8 mouse cellular contexts compared by ENCODE assay signal in genomic region chr1:39575778-39576375, GRCm38 (mm10). TPM values are rescaled to one million over a fixed set of nuclear protein-coding genes. Genes with fewer than 3 reads are reported as not detected.
DNase-seq lines count a peak whose midpoint lies in the region; ATAC-seq and TF ChIP-seq lines count a peak whose summit lies in the region.

No protein-coding gene starts in this region.

- no peak overlapping the region for H3K27ac ChIP-seq in spleen, adult 2 months (ENCODE audit: insufficient read depth, low read length)
- H3K27ac ChIP-seq in embryonic facial prominence, embryonic 11.5 days (replicated peaks; ENCODE audit: low read depth, low read length) = no peak overlapping the region
- H3K27ac ChIP-seq in intestine, embryonic 16.5 days (ENCODE audit: low read length) = no peak overlapping the region
- H3K27ac ChIP-seq in neural tube, embryonic 14.5 days (ENCODE audit: low read depth, low read length) = no peak overlapping the region; the same call in 1 of the 2 replicates

- no peaks in the 10 kb centered on the region for H3K36me3 ChIP-seq in spleen, adult 2 months (ENCODE audit: control insufficient read depth, insufficient read depth, low read length)
- no peaks in the 10 kb centered on the region for H3K36me3 ChIP-seq in embryonic facial prominence, embryonic 11.5 days (replicated peaks; ENCODE audit: control insufficient read depth, insufficient read depth, low read depth, low read length)
- H3K36me3 ChIP-seq in intestine, embryonic 16.5 days (ENCODE audit: control insufficient read depth, insufficient read depth, low read length) = no peaks in the 10 kb centered on the region
- no peaks in the 10 kb centered on the region for H3K36me3 ChIP-seq in neural tube, embryonic 14.5 days (ENCODE audit: control insufficient read depth, insufficient read depth, low read length)

- WGBS in spleen, adult 2 months = 5% methylated on average over 8 of the region's 8 CpGs
- 21% methylated on average over 8 of the region's 8 CpGs for WGBS in embryonic facial prominence, embryonic 11.5 days
- 12% methylated on average over 8 of the region's 8 CpGs for WGBS in intestine, embryonic 16.5 days
- 21% methylated on average over 8 of the region's 8 CpGs for WGBS in neural tube, embryonic 14.5 days

- no peaks in the 10 kb centered on the region for H3K27me3 ChIP-seq in spleen, adult 2 months (ENCODE audit: control insufficient read depth, insufficient read depth, low read length)
- H3K27me3 ChIP-seq in embryonic facial prominence, embryonic 11.5 days (ENCODE audit: control insufficient read depth, insufficient read depth, low read length) = no peaks in the 10 kb centered on the region
- H3K27me3 ChIP-seq in intestine, embryonic 16.5 days (replicated peaks; ENCODE audit: control insufficient read depth, insufficient read depth, low read length) = no peaks in the 10 kb centered on the region
- no peaks in the 10 kb centered on the region for H3K27me3 ChIP-seq in neural tube, embryonic 14.5 days (ENCODE audit: control insufficient read depth, insufficient read depth, low read length)

- no peak for TF ChIP-seq CTCF in spleen, adult 2 months (IDR thresholded peaks at IDR 0.05; ENCODE audit: extremely low read depth, insufficient read depth, insufficient read length, insufficient replicate concordance)

- TF ChIP-seq POLR2A in spleen, adult 2 months (IDR thresholded peaks at IDR 0.05; ENCODE audit: low read depth, low read length) = no peak

- H3K4me2 ChIP-seq in embryonic facial prominence, embryonic 11.5 days (ENCODE audit: low read depth, low read length) = peak overlapping the region; percentile 58
- peak overlapping the region; percentile 58 for H3K4me2 ChIP-seq in intestine, embryonic 16.5 days (ENCODE audit: low read depth, low read length)
- H3K4me2 ChIP-seq in neural tube, embryonic 14.5 days (ENCODE audit: low read depth, low read length) = peak overlapping the region; percentile 58

- H3K4me1 ChIP-seq in spleen, adult 2 months (ENCODE audit: control insufficient read depth, insufficient read depth, insufficient read length) = peaks cover 3% of the 10 kb centered on the region; the same call in 1 of the 2 replicates
- no peaks in the 10 kb centered on the region for H3K4me1 ChIP-seq in embryonic facial prominence, embryonic 11.5 days (ENCODE audit: control insufficient read depth, insufficient read depth, low read length)
- H3K4me1 ChIP-seq in intestine, embryonic 16.5 days (ENCODE audit: control insufficient read depth, insufficient read depth, low read length) = peaks cover 33% of the 10 kb centered on the region
- H3K4me1 ChIP-seq in neural tube, embryonic 14.5 days (ENCODE audit: control insufficient read depth, insufficient read depth, low read length) = peaks cover 15% of the 10 kb centered on the region; the same call in 1 of the 2 replicates

- DNase-seq in spleen, adult 2 months (ENCODE audit: low read depth in 1 of 2, low spot score in 2 of 2) = no peak
- no peak for DNase-seq in spleen, postnatal 10 days (ENCODE audit: low spot score in 2 of 2)
- no peak for DNase-seq in embryonic facial prominence, embryonic 11.5 days (ENCODE audit: low spot score)
- no peak for DNase-seq in layer of hippocampus, postnatal 10 days (ENCODE audit: low spot score in 2 of 2)
- DNase-seq in cerebellum, adult 11 months = no peak
- no peak for DNase-seq in frontal cortex, postnatal 25 days (ENCODE audit: low spot score in 2 of 2)

- peak overlapping the region; percentile 91 for H3K9ac ChIP-seq in embryonic facial prominence, embryonic 11.5 days (replicated peaks; ENCODE audit: low read length)
- peak overlapping the region; percentile 92 for H3K9ac ChIP-seq in intestine, embryonic 16.5 days (ENCODE audit: low read depth, low read length)
- H3K9ac ChIP-seq in neural tube, embryonic 14.5 days (replicated peaks; ENCODE audit: low read depth, low read length) = peak overlapping the region; percentile 91; the same call in 1 of the 2 replicates

- H3K4me3 ChIP-seq in spleen, adult 2 months (ENCODE audit: extremely low read depth, insufficient read depth, insufficient read length) = peak overlapping the region; percentile 92
- peak overlapping the region; percentile 81 for H3K4me3 ChIP-seq in embryonic facial prominence, embryonic 11.5 days (ENCODE audit: low read depth, low read length)
- H3K4me3 ChIP-seq in intestine, embryonic 16.5 days (ENCODE audit: low read length) = peak overlapping the region; percentile 92
- H3K4me3 ChIP-seq in neural tube, embryonic 14.5 days (ENCODE audit: low read depth, low read length) = peak overlapping the region; percentile 91

- no peaks in the 10 kb centered on the region for H3K9me3 ChIP-seq in embryonic facial prominence, embryonic 11.5 days (replicated peaks; ENCODE audit: control insufficient read depth, low read length)
- no peaks in the 10 kb centered on the region for H3K9me3 ChIP-seq in intestine, embryonic 16.5 days (ENCODE audit: control insufficient read depth, low read length)
- no peaks in the 10 kb centered on the region for H3K9me3 ChIP-seq in neural tube, embryonic 14.5 days (ENCODE audit: control insufficient read depth, low read length)

- no peak for ATAC-seq in embryonic facial prominence, embryonic 11.5 days (replicated peaks; ENCODE audit: insufficient number of reproducible peaks, low FRiP score, low TSS enrichment, low read depth)
- no peak for ATAC-seq in intestine, embryonic 16.5 days
- no peak for ATAC-seq in neural tube, embryonic 14.5 days (ENCODE audit: low read depth)

RNA-seq across cellular contexts. Expression of gene Rnf149, which starts 1.3 kb away (rescaled TPM):
- polyA plus RNA-seq in spleen, adult 2 months (2012; rRNA removed) = 15.5 and 20.8 TPM in 2 replicates
- polyA plus RNA-seq in embryonic facial prominence, embryonic 11.5 days (2014; fragmentation: Nextera tagmentation; extraction: Ambion mirVana) = 25.2 and 27.7 TPM in 2 replicates
- polyA plus RNA-seq in intestine, embryonic 16.5 days (2015; fragmentation: Nextera tagmentation; extraction: Ambion mirVana) = 13.5 and 26.3 TPM in 2 replicates
- polyA plus RNA-seq in neural tube, embryonic 14.5 days (2014; fragmentation: Nextera tagmentation; extraction: Ambion mirVana) = 30.3 and 33.9 TPM in 2 replicates
- total RNA-seq in layer of hippocampus, postnatal 10 days (2021) = 10 to 100 TPM; 29.6 to 29.8 TPM

RNA-seq across cellular contexts. Expression of gene Cnot11, which starts 41.1 kb away (rescaled TPM):
- polyA plus RNA-seq in spleen, adult 2 months (2012; rRNA removed) = 11.2 and 17.9 TPM in 2 replicates
- 31.6 and 34.8 TPM in 2 replicates for polyA plus RNA-seq in embryonic facial prominence, embryonic 11.5 days (2014; fragmentation: Nextera tagmentation; extraction: Ambion mirVana)
- 12.9 and 13.9 TPM in 2 replicates for polyA plus RNA-seq in intestine, embryonic 16.5 days (2015; fragmentation: Nextera tagmentation; extraction: Ambion mirVana)
- 17.1 and 19.9 TPM in 2 replicates for polyA plus RNA-seq in neural tube, embryonic 14.5 days (2014; fragmentation: Nextera tagmentation; extraction: Ambion mirVana)
- total RNA-seq in layer of hippocampus, postnatal 10 days (2021) = 10 to 100 TPM; 23.8 to 24.2 TPM
